Mouse (Mus musculus): Measurements from ENCODE around the gene Etfdh.
"Not testable (repeated sequence)": the region's sequence is repeated elsewhere in the genome, so short reads cannot be mapped to it uniquely, and the experiment has no call there.

Etfdh gene

DNA sequence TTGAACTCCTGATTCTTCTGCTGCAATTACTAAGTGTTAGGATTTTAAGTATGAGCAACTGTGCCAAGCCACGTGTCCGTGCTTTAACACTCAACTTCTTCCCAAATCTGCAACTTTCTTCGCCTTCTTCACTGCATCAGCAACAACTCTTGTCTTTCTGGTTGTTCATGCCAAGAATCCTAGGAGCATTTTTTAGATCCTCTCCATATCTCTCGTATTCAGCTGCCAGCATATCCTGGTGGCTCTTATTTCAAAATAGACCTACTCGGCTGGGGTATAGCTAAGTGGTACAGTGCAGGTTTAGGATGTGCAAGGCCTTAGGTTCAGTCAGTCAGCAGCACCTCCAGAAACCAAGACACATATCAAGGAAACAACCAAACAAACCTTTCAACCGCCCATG, 51.7 kb downstream of the Etfdh start:
- no peak for DNase-seq (ENCODE audit: low read depth in 1 of 2, low spot score in 2 of 2)

DNA sequence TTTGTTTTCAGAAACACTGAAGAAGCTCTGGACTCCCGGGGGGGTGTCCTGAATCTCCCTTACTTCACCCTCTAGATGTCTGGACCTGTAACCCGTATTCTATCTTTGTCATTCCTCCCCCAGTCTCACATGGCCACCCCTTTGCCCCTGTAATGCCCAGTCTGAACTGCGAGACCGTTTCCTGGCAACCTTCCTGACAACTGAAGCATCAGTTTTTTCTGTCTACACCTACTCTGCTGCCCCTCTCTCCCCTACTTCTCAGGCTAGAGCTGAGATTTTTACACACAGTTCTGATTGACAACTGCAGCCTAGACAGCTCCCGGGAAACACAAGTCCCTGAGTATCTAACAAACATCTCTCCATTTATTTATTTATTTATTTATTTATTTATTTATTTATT, 52.4 kb downstream of the Etfdh start:
- DNase-seq (ENCODE audit: low read depth in 1 of 2, low spot score in 2 of 2) = no peak

DNA sequence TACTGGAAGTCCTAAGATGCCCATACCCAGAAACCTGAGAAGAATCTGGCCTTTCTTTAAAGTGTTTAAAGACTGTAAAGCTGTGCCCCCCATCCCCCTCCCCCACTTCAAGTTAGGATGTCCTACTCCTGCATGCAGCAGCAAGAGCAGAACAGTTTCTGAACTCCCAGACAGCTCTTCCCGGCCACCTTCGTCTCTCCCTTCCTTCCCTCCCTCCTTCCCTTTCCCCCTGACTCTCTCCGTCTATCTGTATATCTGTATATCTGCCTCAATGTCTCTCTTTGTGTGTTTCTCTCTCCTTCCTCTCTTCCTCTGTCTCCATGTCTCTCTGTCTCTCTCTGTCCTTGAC, 52.9 kb downstream of the Etfdh start:
- DNase-seq (ENCODE audit: low read depth in 1 of 2, low spot score in 2 of 2) = no peak

DNA sequence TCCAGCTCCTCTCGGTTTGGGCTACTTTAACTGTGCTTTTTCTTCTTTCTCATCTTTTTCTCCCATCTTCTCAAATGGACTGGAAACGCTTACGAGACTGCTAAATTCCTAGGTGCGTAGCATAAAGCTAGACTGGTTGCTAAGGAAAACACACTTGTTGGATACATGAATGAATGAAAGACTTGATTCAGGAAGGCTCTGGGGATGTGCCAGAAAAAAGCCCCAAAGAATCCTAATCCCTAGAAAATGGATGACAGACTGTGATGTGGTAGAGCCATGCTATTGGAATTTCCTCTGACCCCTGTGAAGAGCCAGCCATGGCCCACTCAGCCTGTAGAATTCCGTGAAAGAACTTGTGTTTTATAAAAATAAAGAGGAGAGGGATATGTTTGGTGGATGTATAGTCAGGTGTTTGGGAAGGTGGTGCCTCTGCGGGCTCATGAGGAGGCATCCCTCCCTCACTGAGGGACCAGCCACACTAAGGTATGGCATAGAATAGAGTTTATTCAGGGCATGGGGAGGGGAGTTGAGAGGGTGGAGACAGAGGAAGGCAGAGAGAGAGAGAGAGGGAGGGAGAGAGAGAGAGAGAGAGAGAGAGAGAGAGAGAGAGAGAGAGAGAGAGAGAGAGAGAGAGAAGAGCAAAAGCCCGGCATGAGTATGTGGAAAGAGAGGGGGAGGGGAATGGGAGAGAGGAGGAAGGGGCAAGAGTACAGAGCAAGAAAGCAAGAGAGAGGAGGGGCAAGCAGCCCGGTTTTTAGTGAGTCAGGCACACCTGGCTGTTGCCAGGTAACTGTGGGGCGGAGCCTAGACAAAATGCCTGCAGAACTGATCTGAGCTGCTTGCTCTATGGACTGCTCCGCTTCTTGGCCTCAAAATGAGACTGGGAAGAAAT, 53.5 kb downstream of the Etfdh start:
- DNase-seq (ENCODE audit: low read depth in 1 of 2, low spot score in 2 of 2) = no peak

DNA sequence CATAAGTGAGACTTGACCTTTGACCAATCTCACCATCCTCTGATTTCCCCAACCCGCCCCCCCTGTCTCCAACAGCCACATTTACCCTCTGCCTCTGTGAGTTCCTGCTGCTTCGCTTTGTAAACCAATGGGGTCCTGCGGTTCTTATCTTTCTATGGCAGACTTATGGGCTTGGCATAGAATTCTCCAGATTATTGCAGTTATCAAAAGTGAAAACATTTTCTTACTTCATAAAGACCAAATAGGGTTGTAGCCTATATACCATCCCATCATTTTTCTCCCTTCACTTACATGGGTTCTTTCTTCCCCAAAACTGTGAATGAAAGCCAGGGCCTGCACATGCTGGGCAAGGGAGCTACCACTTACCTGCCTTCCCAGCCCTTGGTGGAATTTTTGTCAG, 55.0 kb downstream of the Etfdh start:
- no peak for DNase-seq (ENCODE audit: low read depth in 1 of 2, low spot score in 2 of 2)

DNA sequence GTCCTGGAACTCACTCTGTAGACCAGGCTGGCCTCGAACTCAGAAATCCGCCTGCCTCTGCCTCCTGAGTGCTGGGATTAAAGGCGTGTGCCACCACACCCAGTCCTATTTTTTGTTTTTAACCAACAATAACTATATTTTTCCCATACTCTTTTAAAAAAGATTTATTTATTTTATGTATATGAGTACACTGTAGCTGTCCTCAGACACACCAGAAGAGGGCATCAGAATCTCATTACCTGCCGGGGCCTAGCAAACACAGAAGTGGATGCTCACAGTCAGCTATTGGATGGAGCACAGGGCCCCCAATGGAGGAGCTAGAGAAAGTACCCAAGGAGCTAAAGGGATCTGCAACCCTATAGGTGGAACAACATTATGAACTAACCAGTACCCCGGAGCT, 55.9 kb downstream of the Etfdh start:
- not testable (repeated sequence) for DNase-seq (ENCODE audit: low read depth in 1 of 2, low spot score in 2 of 2)

DNA sequence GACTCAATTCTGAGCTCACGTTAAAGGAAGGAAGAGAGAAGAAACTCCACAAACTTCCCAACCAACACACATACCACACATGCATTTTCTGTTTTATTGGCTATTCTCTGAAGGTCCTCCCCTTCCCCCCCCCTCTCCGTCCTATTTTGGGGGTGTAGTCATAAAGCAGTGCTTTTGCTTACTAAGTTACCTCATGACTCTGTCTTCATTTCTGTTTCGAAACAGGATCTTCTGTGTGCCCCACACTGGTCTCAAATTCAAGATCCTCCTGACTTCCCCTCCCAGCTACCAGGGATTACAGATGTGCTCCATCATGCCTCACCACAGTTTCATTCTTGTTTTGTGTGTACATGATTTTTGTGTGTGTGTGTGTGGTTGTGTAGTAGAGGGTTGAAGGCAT, 56.9 kb downstream of the Etfdh start:
- no peak for DNase-seq (ENCODE audit: low read depth in 1 of 2, low spot score in 2 of 2)

DNA sequence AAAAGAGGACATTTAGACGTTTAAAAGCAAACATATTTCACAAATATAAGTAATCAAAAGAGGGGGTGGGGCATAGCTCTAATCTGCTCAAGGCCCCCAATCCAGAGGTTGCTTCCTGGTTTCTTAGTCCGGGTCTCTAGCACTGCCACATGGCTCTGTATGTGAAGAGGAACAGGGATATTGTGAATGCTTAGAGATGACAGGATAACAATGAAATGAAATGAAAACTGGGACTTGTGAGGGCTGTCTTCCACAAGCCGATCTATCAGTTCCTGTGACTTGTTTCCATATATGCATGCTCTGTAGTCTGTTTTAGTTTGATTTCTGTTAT, 60.0 kb downstream of the Etfdh start:
- no peak for DNase-seq (ENCODE audit: low read depth in 1 of 2, low spot score in 2 of 2)

DNA sequence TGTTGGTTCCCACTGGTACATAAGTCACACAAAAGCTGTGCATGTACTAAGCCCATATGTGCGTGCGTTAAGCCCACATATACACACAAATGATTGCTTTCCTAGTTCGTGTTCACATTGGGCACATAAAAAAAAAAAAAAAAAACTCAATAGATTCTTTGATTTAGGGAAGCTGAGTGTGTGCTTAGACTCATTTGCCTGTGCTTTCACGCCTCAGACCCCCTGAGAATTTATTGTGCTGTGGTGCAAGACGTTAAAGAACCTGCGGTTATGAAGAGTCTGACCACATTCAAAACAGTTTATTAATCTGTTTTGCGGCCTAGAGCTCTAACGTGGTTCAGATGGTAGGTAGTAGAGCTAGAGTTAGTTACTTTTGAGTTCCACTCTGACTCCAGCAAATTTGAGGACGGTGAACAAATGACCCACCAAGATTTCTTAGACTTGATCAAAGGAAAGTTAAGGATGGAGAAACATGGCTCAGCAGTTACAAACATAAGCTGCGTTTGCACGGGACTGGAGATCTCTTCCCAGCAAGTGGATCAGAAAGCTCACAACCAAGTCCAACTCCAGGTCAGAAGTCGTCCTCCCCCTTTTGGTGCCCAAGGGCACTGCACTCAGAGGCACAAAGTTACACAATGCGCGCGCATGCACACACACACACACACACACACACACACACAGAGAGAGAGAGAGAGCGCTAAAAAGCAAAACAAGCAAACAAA, 60.5 kb downstream of the Etfdh start:
- no peak for DNase-seq (ENCODE audit: low read depth in 1 of 2, low spot score in 2 of 2)

DNA sequence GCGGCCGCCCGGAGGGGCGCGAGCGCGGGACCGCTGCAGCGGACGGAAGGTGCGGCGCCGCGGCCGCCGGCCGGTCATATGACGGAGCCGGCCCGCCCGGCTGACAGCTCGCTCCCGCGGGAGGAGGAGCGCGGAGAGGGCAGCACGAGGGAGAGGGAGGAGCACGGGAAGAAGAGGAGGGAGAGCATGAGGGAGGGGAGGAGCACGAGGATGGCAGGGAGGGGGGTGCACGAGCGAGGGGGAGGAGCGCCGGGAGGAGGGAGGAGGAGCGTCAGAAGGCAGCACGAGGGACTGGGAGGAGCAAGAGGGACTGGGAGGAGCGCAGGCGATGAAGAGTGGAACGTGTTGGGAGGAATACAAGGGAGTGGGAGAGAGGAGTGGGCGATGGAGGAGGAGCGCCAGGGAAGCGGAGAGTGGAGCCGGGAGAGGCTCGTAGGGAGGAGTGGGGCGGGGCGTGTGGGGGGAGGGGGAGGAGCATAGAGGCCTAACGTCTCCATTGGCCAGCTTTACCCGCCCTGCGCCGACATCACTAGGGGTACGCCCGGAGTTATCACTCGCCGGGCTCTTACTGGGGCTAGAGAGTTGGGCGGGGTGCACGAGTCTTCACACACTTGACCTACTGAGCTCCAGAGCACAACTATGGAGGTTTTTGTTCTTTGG, 61.5 kb downstream of the Etfdh start, which contains the start of gene Fnip2:
Fnip2 (minus strand) TSS at position 94 of the 660 bp plus-strand sequence.
- DNase-seq (ENCODE audit: low read depth in 1 of 2, low spot score in 2 of 2) = peak; percentile 44 to 74

DNA sequence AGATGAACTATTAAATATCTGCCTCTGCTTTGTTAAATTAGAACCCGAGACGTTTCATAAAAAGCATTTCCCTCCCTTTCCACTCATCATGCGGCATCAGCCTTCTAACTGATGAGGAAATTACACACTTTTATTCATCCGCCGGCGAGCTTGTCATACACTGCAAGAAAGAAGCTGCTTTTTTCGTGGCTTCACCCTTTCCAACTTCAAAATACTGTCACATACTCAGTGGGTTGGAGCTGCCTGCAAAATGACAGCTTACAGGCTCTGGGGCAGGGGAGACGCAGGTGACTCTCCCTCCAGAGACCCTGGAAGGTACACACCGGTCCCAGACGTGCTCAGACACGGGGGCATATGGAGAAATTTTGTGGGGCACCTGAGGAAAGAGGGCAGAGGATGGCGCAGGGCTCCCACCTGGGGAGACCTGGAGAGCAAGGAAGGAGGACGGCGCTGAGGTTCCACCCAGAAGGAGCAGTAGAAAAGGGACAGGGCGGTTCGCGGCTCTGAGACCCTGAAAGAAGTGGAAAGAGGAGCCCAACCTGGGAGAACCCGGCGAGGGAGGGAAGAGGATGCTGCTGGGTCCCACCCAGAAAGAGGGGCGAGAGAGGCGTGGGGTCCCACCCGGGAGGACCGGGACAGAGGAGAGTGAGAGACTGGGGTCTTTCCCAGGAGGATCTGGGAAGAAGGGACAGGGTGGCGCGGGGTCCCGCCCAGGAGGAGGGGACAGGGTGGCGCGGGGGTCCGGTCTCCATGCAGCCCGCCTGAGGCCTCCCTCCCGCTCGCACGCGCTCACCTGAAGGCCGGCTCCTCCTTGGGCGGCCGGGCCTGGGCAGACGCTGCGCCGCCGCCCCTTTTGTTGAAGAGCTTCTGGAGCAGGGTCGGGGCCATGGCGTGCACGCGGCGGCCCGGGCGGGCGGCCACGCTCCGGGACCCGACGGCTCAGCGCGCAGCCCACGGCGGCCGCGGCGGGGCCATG, 62.3 kb downstream of the Etfdh start:
- DNase-seq (ENCODE audit: low read depth in 1 of 2, low spot score in 2 of 2) = no peak

DNA sequence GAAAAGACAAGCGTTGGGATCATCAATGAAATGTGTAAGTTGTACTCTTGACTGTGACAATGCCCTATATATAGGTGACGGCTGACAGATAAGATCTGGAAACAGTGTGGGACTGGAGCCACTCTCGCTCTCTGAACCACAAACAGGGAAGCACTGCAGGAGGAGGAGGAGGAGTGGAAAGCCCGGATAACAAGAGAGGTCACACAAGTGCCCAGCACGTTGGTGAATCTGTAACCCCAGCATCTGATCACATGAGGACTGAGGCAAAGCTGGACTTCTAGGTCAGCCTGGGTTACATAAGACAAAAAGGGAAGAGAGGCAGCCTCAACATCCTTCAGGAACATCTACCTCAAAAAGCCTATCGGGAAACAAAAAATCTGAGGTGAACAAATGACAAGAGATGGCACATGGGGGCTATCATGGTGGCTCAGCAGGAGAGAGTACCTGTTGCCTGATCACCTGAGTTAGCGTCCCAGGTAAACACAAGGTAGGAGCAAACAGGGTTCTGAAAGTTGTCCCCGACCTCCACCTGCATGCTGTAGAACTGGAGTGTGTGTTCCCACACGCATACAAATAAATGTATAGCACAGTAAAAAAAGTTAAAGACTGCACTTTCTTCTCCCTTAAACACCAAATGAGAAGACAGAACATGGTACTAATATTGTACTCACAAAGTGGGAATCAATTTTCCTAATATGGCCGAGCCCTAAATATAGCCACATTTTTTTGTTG, 64.3 kb downstream of the Etfdh start:
- no peak for DNase-seq (ENCODE audit: low read depth in 1 of 2, low spot score in 2 of 2)

DNA sequence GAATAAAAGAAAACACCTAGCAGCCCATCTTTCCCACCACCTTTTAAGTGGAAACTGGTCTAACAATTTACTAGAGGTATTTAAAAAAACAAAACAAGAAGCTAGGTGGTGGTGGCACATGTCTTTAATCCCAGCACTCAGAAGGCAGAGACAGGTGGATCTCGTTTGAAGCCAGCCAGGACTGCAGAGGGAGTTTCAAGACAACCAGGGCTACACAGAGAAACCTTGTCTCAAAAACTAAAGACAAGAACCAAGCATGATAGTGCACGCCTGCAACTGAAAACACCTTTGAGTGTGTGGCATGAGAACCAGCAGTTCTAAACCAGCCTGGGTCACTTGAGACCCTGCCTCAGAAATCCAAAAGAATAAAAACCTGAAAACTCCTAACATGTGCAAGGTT, 65.8 kb downstream of the Etfdh start:
- no peak for DNase-seq (ENCODE audit: low read depth in 1 of 2, low spot score in 2 of 2)

DNA sequence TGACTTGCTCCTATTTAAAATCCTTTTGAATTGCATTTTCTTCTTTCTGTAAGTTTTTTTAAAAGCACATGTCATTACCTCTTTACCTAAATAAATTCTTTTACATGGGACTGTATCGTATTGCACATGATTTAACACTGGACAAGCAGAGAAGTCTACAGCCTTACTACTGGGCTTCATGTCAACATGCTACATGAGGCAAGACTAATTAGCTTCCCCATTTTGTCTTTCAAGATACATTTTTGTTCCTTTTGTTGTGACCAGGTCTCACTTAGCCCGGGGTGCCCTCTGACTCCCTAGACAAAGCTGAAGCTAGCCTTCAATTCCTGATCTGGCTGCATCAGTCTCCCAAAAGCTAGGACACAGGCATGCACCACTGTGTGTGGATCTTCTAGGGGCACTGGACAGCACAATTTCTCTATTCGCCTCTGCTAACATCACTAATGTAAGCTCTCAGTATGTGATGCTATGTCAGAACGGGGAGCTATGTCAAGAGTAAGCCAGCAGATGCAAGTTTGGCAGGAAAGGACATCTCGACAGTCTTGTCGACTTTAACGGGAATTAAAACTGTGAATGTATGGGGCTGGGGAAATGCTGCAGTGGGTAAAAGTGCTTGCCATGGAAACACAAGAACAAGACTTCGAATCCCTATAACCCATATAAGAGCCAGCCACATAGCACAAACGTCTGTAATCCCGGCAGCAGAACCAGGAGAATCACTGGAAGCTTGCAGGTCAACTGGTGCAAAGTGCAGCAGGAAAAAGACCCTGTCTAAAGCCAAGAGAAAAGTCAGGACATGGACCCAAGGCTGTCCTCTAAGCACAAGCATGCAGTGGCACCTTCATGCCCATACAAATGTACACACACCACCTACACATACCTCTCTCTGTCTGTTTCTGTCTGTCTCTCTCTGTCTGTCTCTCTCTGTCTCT, 67.2 kb downstream of the Etfdh start:
- DNase-seq (ENCODE audit: low read depth in 1 of 2, low spot score in 2 of 2) = no peak

DNA sequence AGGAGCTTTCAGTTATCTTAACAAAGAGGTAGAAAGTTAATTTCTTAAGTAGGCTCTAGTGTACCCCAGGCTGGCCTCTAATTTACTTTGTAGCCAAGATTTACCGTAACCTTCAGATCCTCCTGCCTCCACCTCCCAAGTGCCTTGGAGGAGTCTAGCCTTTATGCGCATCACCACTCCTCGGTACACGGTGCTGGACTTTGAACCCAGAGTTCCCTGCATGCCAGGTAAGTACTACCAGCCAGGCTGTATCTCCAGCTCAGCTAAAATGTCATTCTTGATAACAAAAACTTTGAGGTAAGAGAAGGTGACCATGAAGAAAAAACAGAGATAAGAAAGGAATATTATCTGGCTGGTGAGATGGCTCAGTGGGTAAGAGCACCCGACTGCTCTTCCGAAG, 68.7 kb downstream of the Etfdh start:
- no peak for DNase-seq (ENCODE audit: low read depth in 1 of 2, low spot score in 2 of 2)

DNA sequence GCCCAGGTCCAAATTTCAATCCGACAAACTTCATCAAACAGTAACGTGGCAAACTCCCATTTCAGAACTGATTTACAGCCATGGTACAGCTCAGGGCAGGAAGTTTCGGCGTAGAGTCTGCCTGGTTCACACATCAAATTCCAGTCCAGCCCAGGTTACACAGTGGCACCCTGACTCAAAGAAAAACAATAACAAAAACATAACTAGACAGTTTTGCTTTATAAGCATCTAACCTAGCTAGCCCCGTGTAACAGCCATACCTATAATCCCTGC, 69.6 kb downstream of the Etfdh start:
- DNase-seq (ENCODE audit: low read depth in 1 of 2, low spot score in 2 of 2) = no peak

DNA sequence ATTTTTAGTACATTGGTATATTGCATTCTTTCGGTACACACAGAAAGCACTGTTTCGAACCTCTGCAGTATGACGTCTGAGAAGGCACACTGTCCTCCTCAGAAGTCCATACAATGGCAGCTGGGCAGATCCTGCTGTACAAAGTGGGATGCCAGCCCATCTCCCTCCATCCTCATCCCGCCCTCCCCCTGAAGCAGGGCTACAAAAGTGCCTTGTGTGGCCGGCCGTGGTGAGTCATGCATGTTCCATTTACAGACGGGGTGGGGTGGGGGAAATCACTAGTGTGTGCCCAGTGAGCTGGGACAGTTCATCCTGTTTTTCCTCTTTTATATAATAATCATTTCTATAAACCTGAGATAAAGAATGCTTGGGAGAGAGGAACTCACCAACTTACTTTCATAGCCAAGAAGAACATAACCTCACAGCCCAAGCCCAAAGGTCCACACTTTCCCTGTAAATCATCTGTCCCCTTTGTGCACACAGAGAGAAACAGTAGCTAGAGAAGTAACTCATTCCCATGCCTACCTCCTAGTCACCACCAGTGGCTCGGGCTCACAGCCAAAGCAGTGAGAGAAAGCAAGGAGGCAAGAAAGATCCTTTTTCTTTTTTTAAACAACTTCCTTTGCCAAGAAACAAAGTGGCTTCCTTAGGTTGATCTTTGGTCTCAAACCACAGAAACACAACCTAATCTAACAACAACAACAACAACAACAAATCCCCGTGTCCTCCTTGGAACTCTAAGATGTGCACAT, 70.1 kb downstream of the Etfdh start:
- DNase-seq (ENCODE audit: low read depth in 1 of 2, low spot score in 2 of 2) = no peak

DNA sequence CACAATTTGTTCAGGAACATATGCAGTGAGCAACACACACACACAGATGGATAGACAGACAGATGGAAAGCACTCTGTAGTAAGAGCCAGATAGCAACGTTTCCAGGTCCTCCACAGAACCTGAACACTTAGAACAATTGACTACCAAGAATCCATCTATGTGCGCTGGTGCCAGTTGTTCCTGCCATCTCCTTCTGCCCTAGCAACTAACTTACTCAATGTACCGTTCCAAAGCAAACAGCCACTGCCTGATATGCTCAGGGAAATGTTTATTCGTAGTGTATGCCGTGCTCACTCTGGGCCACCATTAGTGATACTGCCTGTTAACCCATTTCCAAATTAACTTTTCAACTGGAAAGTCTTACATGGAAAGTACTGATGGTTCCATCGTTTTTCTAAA, 74.2 kb downstream of the Etfdh start:
- no peak for DNase-seq (ENCODE audit: low read depth in 1 of 2, low spot score in 2 of 2)

Data from monocyte, adult 2 months (primary cell).